In the genomic region with DNA sequence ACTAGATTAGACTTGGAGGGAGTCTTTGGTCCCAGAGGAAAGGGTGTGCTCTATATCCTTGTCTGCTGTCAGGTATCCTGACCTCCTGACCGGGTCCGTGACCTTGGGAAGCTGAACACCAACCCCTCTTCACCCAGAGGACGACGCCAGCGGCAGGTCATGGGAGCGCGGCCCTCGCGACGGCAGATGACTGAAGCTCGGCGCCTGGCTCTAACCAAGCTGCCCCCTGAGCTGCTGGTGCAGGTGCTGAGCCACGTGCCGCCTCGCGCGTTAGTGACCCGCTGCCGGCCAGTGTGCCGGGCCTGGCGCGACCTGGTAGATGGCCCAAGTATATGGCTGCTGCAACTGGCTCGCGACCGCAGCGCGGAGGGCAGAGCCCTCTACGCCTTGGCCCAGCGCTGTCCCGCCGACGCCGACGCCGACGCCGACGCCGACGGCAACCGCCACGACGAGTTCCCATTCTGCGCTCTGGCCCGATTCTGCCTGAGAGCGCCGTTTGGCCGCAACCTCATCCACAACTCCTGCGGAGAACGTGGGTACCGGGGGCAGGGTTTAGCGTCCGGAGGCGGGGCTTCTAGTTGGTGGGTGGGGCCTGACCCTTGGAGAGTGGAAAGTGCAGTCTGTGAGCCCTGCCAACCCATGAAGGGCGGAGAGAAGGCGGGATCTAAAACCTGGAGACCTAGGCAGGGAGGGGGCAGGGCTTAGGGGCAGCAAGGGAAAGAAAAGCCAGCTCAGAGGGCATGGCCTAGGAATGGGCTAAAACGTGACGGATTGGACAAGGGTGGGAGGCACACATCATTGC, we compare ENCODE assay signal across 9 mouse cellular contexts. TPM values are rescaled to one million over a fixed set of nuclear protein-coding genes. Genes with fewer than 3 reads are reported as not detected.
DNase-seq lines count a peak whose midpoint lies in the region; ATAC-seq lines count a peak whose summit lies in the region.
"Had no signal": no experiment of that assay in that cellular context is flagged by ENCODE, and none has a peak within 500 bp of the region (broad histone marks: within the 10 kb centered on the region; RNA-seq: fewer than 3 reads in every experiment).

No protein-coding gene starts in this region.

- H3K9me3 ChIP-seq in forebrain, embryonic 12.5 days = no peaks in the 10 kb centered on the region

- peaks cover 20% of the 10 kb centered on the region for H3K4me1 ChIP-seq in forebrain, embryonic 12.5 days

- peak overlapping the region; percentile 75 for H3K4me2 ChIP-seq in forebrain, embryonic 12.5 days

- H3K9ac ChIP-seq in forebrain, embryonic 12.5 days = peak overlapping the region; percentile 47; the same call in 1 of the 2 replicates

- H3K27ac ChIP-seq in forebrain, embryonic 12.5 days = no peak overlapping the region

- peaks cover 21% of the 10 kb centered on the region; the same call in 1 of the 2 replicates for H3K27me3 ChIP-seq in forebrain, embryonic 12.5 days

- H3K4me3 ChIP-seq in forebrain, embryonic 12.5 days (replicated peaks) = peak overlapping the region; percentile 45

- peak; percentile 89 for DNase-seq in WW6 (ENCODE audit: low read depth, low spot score)
- peak; percentile 54 to 63 for DNase-seq in heart, postnatal 14 days
- DNase-seq in kidney, postnatal 25 days = peak; percentile 94 to 95
- DNase-seq in lung, postnatal 4 days = peak; percentile 87 to 88
- peak; percentile 94 for DNase-seq in retina, postnatal 1 day
- peak; percentile 88 for DNase-seq in yolk sac, embryonic 10.5 days (ENCODE audit: low spot score)

- ATAC-seq in cerebellum, adult (ENCODE audit: insufficient number of reproducible peaks, low FRiP score, low TSS enrichment) = peak; percentile 52; the same call in 1 of the 2 replicates
- peak; percentile 76 for ATAC-seq in forebrain, embryonic 12.5 days (ENCODE audit: low FRiP score)

- intact Hi-C loops in heart, postnatal 14 days (cut with DNase I) = no loop called here

- H3K36me3 ChIP-seq in forebrain, embryonic 12.5 days (replicated peaks) = 0 out of 2 replicates have a peak, but pooled peaks cover 4% of the 10 kb centered on the region

- WGBS in forebrain, embryonic 12.5 days = 2% methylated on average over 56 of the region's 58 CpGs

RNA-seq across cellular contexts. Expression of a gene that starts 9.1 kb away (rescaled TPM):
- 118 and 131 TPM in 2 replicates for polyA plus RNA-seq in forebrain, embryonic 12.5 days (2016; fragmentation: Nextera tagmentation; extraction: Ambion mirVana)
- 10 to 100 TPM; 55.6 to 55.9 TPM for total RNA-seq in heart, postnatal 14 days (2021)

RNA-seq across cellular contexts. Expression of a gene that starts 9.2 kb away (rescaled TPM):
- 27.9 and 28.9 TPM in 2 replicates for polyA plus RNA-seq in forebrain, embryonic 12.5 days (2016; fragmentation: Nextera tagmentation; extraction: Ambion mirVana)
- total RNA-seq in heart, postnatal 14 days (2021) = 10 to 100 TPM; 14.1 to 16.3 TPM

RNA-seq across cellular contexts. Expression of a gene that starts 15.9 kb away (rescaled TPM):
- polyA plus RNA-seq in forebrain, embryonic 12.5 days (2016; fragmentation: Nextera tagmentation; extraction: Ambion mirVana) = 7.3 and 8.0 TPM in 2 replicates
- total RNA-seq in heart, postnatal 14 days (2021) = under 1 TPM; 0.44 to 0.74 TPM

RNA-seq across cellular contexts. Expression of a gene that starts 23.4 kb away (rescaled TPM):
- polyA plus RNA-seq in forebrain, embryonic 12.5 days (2016; fragmentation: Nextera tagmentation; extraction: Ambion mirVana) = not detected in 2 replicates
- not detected for total RNA-seq in heart, postnatal 14 days (2021)
- total RNA-seq: gastrocnemius, postnatal 36 days had no signal

RNA-seq across cellular contexts. Expression of a gene that starts 34.0 kb away (rescaled TPM):
- 68.3 and 77.4 TPM in 2 replicates for polyA plus RNA-seq in forebrain, embryonic 12.5 days (2016; fragmentation: Nextera tagmentation; extraction: Ambion mirVana)
- total RNA-seq in heart, postnatal 14 days (2021) = 10 to 100 TPM; 71.6 to 75.1 TPM
